Mouse (Mus musculus) urinary bladder, postnatal 4 days (tissue): ENCODE data around the gene Vsig10.

ENCODE experiments used
- DNase-seq, 2 experiments: peaks; one replicate each; pipeline ENCODE4 v3.0.0; 2021 to 2022; ENCODE audit warnings: low spot score in 2 of 2

The Vsig10 gene

GRCm38 (mm10) chr5:117380199-117380598 lies 61.3 kb downstream of the Vsig10 start:
- DNase-seq, result no peak

GRCm38 (mm10) chr5:117381785-117382184 lies 62.9 kb downstream of the Vsig10 start:
- no peak for DNase-seq

- no peak for DNase-seq
These were observed 64.3 kb downstream of the Vsig10 start for GRCm38 (mm10) chr5:117383198-117383597.

- DNase-seq, result peak; percentile 35 to 66
These were observed 69.4 kb downstream of the Vsig10 start for GRCm38 (mm10) chr5:117388296-117388751.

GRCm38 (mm10) chr5:117388877-117389276 lies 70.0 kb downstream of the Vsig10 start, which contains the start of gene Rfc5:
TSS of gene Rfc5 (minus strand) at chr5:117389047.
- DNase-seq, result peak; percentile 94 to 97

- DNase-seq, result no peak
These were observed 72.0 kb downstream of the Vsig10 start for GRCm38 (mm10) chr5:117390895-117391294.

- no peak for DNase-seq
These were observed 77.0 kb downstream of the Vsig10 start for GRCm38 (mm10) chr5:117395834-117396233.

GRCm38 (mm10) chr5:117396596-117397014 lies 77.7 kb downstream of the Vsig10 start:
- no peak for DNase-seq

GRCm38 (mm10) chr5:117397371-117397770 lies 78.5 kb downstream of the Vsig10 start:
- DNase-seq, result no peak

GRCm38 (mm10) chr5:117398007-117398550 lies 79.2 kb downstream of the Vsig10 start:
- peak in 1 of 2 experiments; percentile 47 for DNase-seq

- no peak for DNase-seq
These were observed 80.4 kb downstream of the Vsig10 start for GRCm38 (mm10) chr5:117399281-117399680.

GRCm38 (mm10) chr5:117403609-117404008 lies 84.7 kb downstream of the Vsig10 start:
- DNase-seq, result no peak
